16 mouse cellular contexts compared by ENCODE assay signal in the genomic region with DNA sequence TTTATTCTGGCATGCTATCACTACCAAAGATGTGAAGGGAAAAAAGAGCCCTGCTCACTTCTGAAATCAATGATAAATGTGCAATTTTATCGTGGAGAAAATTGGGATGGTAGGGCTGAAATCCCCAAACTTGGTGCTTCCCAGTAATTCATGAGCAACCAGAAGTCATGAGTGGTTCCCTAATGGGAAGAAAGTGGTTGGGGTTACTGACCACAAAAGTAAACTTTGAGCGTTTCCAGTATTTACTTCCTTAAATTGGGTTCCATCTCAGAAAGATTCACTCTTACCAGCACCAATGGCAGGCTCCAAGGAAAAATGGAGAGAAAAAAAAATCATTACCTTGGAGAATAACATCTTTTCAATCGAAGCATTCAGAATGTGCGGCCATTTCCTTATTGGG.
"Had no signal": no experiment of that assay in that cellular context is flagged by ENCODE, and none has a peak within 500 bp of the region (broad histone marks: within the 10 kb centered on the region; RNA-seq: fewer than 3 reads in every experiment).

No protein-coding gene starts in this region.

- DNase-seq: lung, adult 18-20 months; lung, embryonic 14.5 days; lung, postnatal 10 days; midbrain, embryonic 14.5 days; right cerebral cortex, postnatal 14 days; thymus, adult 2 months; thymus, postnatal 25 days; thymus, postnatal 4 days had no signal

- H3K27ac ChIP-seq: liver, embryonic 14.5 days; midbrain, embryonic 10.5 days; midbrain, embryonic 12.5 days; neural tube, embryonic 12.5 days; stomach, embryonic 15.5 days; stomach, postnatal 0 days had no signal

- H3K4me1 ChIP-seq: neural tube, embryonic 12.5 days had no signal

- H3K36me3 ChIP-seq: midbrain, embryonic 10.5 days; midbrain, embryonic 12.5 days; neural tube, embryonic 12.5 days; stomach, embryonic 15.5 days had no signal

- H3K9ac ChIP-seq: liver, embryonic 14.5 days; lung, embryonic 14.5 days; midbrain, embryonic 12.5 days; neural tube, embryonic 12.5 days; stomach, embryonic 15.5 days had no signal

- H3K4me2 ChIP-seq: lung, embryonic 14.5 days; midbrain, embryonic 12.5 days; neural tube, embryonic 12.5 days; stomach, embryonic 15.5 days had no signal

- H3K4me3 ChIP-seq: midbrain, embryonic 10.5 days; midbrain, embryonic 12.5 days; myocyte; neural tube, embryonic 12.5 days; stomach, embryonic 15.5 days had no signal

- ATAC-seq: midbrain, embryonic 16.5 days had no signal

- H3K9me3 ChIP-seq: midbrain, embryonic 10.5 days; midbrain, embryonic 12.5 days; neural tube, embryonic 12.5 days; stomach, embryonic 15.5 days had no signal

- H3K27me3 ChIP-seq: midbrain, embryonic 12.5 days; neural tube, embryonic 12.5 days; stomach, embryonic 15.5 days had no signal
